Mouse (Mus musculus) gastrocnemius, postnatal 4 days (tissue): ENCODE data around the gene Rundc3a. TPM values are rescaled to one million over a fixed set of nuclear protein-coding genes. Genes with fewer than 3 reads are reported as not detected.
"Not testable (repeated sequence)": the region's sequence is repeated elsewhere in the genome, so short reads cannot be mapped to it uniquely, and the experiment has no call there.

Experiments
- DNase-seq, 2 experiments: peaks; one replicate each; pipeline ENCODE4 v3.0.0; 2021 to 2022; ENCODE audit warnings: low spot score in 2 of 2, mixed read lengths in 2 of 2
- total RNA-seq, 2 experiments: library from RNA; stranded (reverse); gene quantifications; 2 replicates each; pipeline ENCODE4 v1.2.3; 2021

Rundc3a gene
- total RNA-seq, 2 experiments from 2014 or later: 1.3 to 1.4 TPM

DNA sequence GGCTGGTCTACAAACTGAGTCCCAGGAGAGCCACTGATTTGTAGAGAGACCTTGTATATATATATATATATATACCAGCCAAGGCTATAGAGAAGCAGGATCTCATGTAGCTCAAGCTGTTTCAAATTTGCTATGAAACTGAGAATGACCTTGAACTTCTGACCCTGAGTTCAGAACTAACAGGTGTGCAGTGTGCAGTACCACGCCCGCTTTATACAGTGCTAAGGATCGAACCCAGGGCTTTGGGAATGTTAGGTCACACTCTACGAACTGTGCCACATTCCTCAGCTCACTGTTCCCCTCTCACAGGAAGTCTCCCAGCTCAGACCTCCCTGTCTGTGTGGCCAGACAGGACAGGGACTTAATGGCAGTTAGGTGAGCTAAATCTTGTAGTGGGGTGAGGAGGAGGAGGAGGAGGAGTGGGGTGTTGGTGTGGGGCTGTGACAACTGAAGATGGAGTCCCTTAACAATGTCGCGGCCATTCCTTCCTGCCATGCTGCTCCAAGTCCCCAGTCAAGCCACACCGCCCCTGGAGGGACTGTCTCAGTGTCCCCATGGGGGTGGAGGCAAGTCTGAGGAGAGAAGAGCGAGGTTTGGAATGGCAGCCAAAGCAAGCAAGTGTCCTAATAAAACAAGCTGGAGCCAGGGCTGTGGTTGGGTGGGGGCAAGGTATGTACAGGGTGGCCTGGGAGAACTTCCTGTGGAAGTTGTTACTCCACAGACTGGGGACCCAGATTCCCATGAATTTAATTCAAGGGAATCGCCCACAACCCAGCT lies 25.5 kb upstream of the Rundc3a start:
- no peak for DNase-seq

GRCm38 (mm10) chr11:102368347-102368746 lies 24.9 kb upstream of the Rundc3a start:
- no peak for DNase-seq

GRCm38 (mm10) chr11:102369263-102369662 lies 23.9 kb upstream of the Rundc3a start:
- no peak for DNase-seq

- no peak for DNase-seq
Observed at GRCm38 (mm10) chr11:102370285-102370684, 22.9 kb upstream of the Rundc3a start.

DNA sequence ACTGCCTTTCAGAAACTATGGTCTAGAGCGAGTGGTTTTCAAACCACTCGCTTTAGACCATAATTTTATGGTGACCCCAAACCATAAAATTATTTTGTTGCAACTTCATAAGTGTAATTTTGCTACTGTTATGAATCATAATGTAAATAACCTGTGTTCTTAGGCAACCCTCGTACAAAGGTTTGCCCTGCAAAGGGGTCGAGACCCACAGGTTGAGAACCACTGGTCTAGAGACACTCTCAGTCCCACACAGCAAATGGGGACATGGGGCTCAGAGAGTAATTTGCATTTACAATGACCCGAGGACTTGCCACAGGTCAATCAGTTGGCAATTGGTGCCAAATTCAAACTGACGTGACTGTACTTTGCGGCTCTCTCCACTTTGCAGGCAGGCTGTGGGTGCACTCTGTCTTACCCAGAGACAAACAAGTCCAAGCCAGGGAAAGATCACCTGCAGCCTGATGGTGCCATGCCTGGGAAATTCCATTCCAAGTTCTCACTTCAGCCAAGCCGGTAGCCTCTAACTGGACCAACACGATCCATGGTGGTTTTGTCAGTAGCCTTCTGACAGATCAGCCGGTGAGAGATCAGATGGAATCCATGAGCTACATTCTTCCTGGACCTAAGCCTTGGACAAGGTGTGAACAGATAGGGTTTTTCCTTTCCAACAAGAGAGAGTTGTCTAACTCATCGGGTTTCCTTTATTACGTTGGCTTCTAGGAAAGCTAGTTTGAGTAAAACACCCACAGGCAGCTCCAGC lies 21.1 kb upstream of the Rundc3a start:
- DNase-seq: no peak

GRCm38 (mm10) chr11:102372936-102373335 lies 20.3 kb upstream of the Rundc3a start:
- DNase-seq: no peak

- DNase-seq: peak in 1 of 2 experiments; percentile 10
Observed at GRCm38 (mm10) chr11:102373646-102374045, 19.6 kb upstream of the Rundc3a start.

DNA sequence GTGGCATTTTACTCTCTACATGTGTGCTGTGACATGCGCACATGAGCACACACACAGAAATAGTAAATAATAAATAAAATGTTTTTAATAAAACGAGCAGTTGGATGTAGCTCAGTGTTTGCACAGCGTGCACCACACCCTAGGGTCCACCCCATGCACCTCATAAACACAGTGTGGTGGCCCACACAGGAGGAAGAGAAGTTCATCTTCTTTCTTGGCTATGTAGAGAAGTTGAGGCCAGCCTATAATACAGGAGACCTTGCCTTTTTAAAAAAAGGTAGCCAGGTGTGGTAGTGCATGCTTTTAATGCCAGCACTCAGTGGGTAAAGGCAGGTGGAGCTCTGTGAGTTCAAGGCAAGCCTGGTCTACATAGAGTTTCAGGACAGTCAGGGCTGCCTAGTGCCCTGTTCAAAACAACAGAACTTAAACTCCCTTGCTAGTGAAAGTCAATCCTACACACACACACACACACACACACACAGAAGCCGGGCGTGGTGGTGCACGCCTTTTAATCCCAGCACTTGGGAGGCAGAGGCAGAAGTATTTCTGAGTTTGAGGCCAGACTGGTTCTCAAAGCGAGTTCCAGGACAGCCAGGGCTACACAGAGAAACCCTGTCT lies 19.0 kb upstream of the Rundc3a start:
- DNase-seq: no peak

- peak in 1 of 2 experiments; percentile 36 for DNase-seq
Observed at GRCm38 (mm10) chr11:102375196-102376173, 17.7 kb upstream of the Rundc3a start.

DNA sequence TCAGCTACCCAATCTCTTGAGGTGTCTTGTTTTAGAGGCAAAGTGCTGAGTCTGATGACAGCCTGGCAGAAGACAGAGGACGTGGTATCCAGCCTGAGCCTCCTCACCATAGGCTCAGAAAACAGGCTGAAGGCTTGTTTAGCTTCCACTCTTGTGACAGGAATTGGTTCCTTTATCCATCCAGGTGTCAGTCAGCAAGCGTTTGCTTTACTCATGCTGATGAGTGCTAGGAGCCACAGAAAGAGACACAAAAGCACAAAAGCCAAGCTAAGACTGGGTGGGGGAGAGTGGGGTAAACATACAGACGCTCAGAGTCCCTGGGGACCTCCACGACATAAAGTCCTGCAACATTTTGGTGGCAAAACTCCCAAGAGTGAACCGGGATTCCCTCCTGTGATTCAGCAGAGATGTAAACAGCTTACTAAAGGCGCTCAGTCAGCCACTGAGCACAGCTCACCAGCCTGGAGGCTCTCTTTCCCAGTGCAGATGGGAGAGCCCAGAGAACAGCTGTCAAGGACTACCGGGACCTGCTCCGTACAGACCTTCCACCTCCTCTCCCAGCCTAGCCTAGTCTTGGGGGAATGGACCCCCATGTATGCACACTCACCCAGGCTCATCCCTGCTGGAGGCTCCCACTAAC lies 16.9 kb upstream of the Rundc3a start:
- no peak for DNase-seq

DNA sequence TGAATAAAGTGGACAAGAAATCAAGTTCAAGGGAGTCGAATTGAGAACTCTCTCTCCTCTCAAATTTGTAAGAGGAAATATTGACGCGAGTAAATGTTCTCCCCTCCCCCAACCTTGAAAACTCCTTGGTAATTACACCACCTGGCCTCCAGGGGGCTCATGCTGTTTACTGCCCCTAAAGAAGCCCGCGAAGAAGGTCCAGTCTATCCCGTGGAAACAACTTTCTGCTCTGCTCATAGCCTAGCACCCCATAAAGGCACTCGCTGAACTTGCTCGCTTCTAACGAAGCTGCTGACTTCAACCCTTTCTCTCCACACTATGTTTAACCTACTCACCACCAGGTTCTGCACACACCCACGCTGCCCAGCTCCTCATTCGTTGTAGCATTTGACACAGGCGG lies 16.0 kb upstream of the Rundc3a start:
- no peak for DNase-seq

DNA sequence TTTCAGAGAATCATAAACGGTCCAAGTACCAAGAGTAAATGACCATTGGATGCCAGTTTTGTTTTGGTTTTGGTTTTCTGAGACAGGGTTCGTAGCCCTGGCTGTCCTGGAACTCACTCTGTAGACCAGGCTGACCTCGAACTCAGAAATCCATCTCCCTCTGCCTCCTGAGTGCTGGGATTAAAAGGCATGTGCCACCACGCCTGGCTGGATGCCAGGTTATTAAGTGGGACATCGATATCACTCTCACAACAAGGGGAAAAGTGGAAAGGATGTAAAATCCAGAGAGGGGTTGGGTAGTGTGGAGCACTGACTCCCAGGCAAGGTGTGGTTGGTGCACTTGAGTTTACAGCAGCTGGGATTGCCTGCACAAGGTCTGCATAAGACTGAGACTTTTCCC lies 13.1 kb upstream of the Rundc3a start:
- DNase-seq: no peak

- no peak for DNase-seq
Observed at GRCm38 (mm10) chr11:102381341-102382100, 11.7 kb upstream of the Rundc3a start.

GRCm38 (mm10) chr11:102382794-102383193 lies 10.4 kb upstream of the Rundc3a start:
- DNase-seq: no peak

DNA sequence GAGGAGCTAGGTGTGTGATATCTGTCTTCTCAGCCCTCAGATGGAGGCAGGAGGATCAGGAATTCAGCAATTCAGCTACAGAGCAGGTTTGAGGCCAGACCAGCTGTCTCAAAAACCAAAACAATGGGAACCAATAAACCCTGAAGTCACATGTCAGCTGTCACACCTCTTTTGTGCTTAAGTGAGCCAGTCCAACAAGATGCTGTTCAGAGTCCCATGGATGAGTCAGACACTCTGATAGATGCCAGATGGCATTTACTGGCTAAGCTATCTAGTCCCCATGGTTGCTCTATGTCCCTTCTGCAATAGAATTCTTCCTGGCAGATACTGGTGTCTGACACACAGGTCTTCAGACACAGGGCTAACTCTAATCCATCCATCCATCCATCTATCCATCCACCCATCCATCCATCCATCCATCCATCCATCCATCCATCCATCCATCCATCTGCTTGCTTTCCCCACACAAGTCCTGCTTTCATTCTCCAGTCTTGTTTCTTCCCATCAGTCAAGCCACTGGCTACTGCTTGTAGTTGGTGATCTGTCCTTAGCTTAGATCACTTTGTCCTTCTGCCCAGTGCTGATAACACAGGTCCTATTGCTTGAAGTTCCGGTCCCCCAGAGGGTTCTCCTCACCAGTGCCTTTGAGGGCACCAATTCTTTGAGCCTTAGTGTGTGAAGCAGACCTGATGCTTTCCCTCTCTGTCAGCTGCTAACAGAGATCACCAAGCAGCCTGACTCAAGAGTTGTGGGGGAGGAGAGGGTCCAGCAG lies 9.7 kb upstream of the Rundc3a start:
- DNase-seq: no peak

DNA sequence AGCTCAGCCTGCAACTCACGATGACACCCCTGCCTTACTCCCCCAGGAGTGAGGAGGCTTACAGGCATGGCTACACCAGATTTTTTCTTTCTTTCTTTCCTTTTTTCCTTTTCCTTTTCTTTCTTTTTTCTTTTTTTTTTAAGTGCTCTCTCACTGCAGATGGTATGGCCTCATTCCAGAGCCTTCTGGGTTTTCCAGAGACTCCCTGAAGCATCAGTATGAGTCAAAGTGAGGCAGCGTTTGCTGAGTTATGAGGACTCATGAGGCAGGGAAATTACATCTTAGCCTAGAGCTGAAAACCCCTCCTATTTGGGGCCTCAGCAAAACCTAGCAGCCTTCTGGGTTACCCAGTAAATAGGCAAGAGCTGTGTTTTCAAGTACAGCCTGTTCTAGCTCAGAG lies 8.8 kb upstream of the Rundc3a start:
- DNase-seq: no peak

DNA sequence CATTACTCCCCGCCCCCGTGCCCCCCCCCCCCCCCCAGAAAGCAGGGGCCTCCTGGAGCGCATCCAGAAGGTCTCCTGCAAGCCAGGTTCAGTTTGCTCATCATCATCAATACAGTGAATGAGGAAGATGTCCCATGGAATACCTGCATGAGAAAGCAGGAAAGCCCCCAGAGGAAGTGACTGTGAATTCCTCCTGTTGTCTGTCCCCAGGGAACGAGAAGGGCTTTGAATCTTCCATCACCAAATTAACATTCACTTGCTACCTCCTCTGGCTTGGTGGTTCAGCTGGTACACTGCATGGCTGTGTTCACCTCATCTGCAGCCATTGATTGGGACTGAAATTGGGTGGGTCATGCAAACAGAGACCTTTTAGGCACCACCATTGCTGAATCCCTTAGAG lies 8.1 kb upstream of the Rundc3a start:
- no peak for DNase-seq

DNA sequence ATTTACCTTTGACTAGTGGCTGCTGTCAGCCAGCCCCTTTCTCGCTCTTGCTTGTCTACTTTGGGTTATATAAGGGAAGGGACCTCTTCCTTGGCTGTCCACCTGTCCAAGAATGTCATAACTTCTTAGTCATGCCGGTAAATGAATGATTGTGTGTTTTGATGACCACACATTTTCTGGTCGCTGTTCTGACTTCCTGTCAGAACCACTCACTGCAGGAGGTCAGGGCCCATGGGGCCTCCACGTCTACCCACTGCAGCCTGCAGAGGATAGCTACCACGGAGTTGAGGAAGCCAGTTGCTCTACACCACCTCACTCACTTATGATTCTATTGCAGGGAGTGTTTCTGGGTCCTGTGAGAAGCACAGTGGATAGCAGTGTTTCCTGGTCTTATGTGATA lies 7.1 kb upstream of the Rundc3a start:
- DNase-seq: no peak

DNA sequence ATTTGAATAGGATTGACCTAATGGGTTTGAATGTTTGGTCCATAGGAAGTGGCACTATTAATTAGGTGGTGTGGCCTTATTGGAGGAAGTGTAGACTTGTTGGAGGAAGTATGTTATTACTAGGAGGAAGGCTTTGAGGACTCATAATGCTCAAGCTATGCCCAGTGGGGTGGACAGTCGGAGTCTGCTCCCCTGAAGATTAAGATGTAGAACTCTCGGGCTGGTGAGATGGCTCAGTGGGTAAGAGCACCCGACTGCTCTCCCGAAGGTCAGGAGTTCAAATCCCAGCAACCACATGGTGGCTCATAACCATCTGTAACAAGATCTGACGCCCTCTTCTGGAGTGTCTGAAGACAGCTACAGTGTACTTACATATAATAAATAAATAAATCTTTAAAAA lies 3.8 kb upstream of the Rundc3a start:
- not testable (repeated sequence) for DNase-seq
